Mouse (Mus musculus) olfactory bulb, adult 2 months (tissue): ENCODE results near the gene Tmc5. TPM values are rescaled to one million over a fixed set of nuclear protein-coding genes. Genes with fewer than 3 reads are reported as not detected.

Experiments used
- H3K27ac ChIP-seq: fragments of 200-500 bp; 2 replicates; pipeline ENCODE4 v1.5.1; 2012; ENCODE audit warnings: low read depth, low read length; ENCODE audit not compliant: insufficient read depth
- H3K4me1 ChIP-seq: fragments of 200-500 bp; 2 replicates; pipeline ENCODE4 v1.6.1; 2012; ENCODE audit warnings: low read length; ENCODE audit not compliant: control insufficient read depth, insufficient read depth
- H3K4me3 ChIP-seq: fragments of 200-500 bp; 2 replicates; pipeline ENCODE4 v1.5.1; 2012; ENCODE audit warnings: mild to moderate bottlenecking, low read depth, low read length, moderate library complexity; ENCODE audit not compliant: insufficient read depth
- CTCF ChIP-seq: fragments of 200-500 bp; IDR thresholded peaks from 2 replicates; pipeline ENCODE4 v1.5.1; 2012; ENCODE audit warnings: low read depth, mild to moderate bottlenecking, low read length, moderate library complexity; ENCODE audit not compliant: insufficient read depth
- POLR2A ChIP-seq: fragments of 200-500 bp; IDR thresholded peaks from 2 replicates; pipeline ENCODE4 v1.6.1; 2012; ENCODE audit warnings: mild to moderate bottlenecking, low read depth, low read length, moderate library complexity; ENCODE audit not compliant: insufficient read depth
- WGBS: fragments of 180-500 bp; shearing (Covaris S2); methylation state at CpG from one replicate; pipeline ENCODE4 v1.1.7; 2018; 5-methylcytosine and 5-hydroxymethylcytosine counted together
- polyA plus RNA-seq: library from polyadenylated mRNA; stranded (reverse); fragments of >200 nt; gene quantifications from 2 replicates; pipeline ENCODE4 v1.2.4, GENCODE M21; 2012; ENCODE audit warnings: low replicate concordance; ENCODE audit not compliant: missing spikeins, insufficient read depth, insufficient read length

The Tmc5 gene
- polyA plus RNA-seq, 1 experiment, result not detected

DNA sequence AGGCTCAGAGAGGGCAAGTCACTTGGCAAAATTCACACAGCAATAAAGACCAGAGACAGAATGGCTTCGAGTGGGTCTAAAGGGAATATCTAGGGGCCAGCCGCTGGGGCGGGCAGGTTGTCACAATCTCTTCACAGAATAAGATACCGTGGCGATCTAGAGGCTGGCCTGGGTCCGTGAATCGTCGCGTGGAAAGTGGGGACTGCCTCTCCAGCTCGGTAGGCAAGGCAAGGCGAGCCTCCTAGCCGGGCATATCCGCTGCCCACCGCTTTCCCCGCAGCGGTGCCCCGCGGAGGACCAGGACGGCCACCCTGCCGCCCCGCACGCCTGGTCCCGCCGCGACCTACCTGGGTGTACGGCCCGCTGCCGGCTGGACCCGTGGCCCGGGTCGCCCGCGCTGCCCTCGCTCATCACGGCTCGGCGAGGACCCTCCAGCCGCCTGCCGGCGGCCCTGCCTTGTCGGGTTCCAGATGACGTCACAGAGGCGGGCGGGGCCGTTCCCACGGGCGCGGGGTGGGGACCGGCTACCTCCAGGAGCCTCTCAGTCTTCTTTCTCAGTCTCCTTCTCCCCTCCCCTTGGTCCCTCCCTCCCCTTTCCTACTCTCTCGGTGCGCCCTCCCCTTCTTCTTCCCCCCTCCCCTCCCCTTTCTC, 12.7 kb upstream of the Tmc5 start, which contains the start of gene Tmc7:
Gene Tmc7 (minus strand): TSS at position 480 of the 651 bp plus-strand sequence.
- under 1% methylated on average over 50 of the region's 51 CpGs for WGBS

DNA sequence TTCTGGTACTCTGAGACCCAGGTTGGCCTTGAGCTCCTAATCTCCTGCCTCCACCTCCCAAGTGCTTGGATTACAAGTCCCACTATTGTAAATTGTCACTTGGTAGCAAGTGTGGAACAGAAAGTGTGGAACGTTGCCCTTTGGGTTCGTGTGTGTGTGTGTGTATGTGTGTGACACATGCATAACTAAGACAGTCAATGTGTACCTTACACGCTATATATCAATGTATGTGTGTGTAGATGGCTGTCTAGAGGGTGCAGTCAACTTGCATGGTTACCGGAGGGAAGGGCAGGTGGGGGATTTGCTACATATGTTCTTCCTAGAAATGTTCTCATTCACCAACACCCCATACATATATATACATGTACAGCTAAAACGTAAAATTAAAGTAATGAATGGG, 12.2 kb upstream of the Tmc5 start:
- TF ChIP-seq CTCF, result no peak
- TF ChIP-seq POLR2A, result no peak
- WGBS, result 57% methylated on average over 5 of the region's 5 CpGs
- Histone ChIP-seq H3K27ac (no peak overlapping the region), H3K4me1 (peaks cover 14% of the 10 kb centered on the region), H3K4me3 (peak overlapping the region; percentile 99)

More for the DNA sequence above, 12.7 kb upstream of the Tmc5 start, which contains the start of gene Tmc7:
- Histone ChIP-seq H3K4me1 (peaks cover 14% of the 10 kb centered on the region), H3K4me3 (peak within 1 kb of the TSS; percentile 99), H3K27ac (peak within 1 kb of the TSS; percentile 88)
- peak; percentile 25; the same call in 1 of the 2 replicates for TF ChIP-seq CTCF
- peak; percentile 47; the same call in 1 of the 2 replicates for TF ChIP-seq POLR2A

DNA sequence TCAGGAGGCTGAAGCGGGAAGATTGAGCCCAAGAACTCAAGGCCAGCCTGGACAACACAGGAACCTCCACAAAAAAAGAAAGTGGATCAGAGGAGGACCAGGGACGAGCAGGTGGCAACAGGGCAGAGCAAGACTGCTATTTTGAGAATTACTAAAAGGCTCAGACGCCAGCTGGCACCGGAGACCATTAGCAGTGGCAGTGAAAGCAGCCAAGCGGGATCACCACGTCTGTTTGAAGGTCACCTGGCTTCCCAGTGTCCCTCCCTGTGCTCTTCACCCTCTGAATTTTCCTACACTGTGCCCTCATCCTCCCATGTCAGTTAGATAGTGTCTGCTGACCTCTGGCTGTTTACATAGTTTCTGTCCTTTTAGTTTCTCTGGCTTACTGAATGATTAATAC, 11.2 kb upstream of the Tmc5 start:
- peaks cover 14% of the 10 kb centered on the region for H3K4me1 ChIP-seq
- H3K4me3 ChIP-seq, result no peak overlapping the region
- H3K27ac ChIP-seq, result no peak overlapping the region
- WGBS, result 38% methylated on average over 6 of the region's 6 CpGs
- TF ChIP-seq POLR2A (no peak), CTCF (no peak)

DNA sequence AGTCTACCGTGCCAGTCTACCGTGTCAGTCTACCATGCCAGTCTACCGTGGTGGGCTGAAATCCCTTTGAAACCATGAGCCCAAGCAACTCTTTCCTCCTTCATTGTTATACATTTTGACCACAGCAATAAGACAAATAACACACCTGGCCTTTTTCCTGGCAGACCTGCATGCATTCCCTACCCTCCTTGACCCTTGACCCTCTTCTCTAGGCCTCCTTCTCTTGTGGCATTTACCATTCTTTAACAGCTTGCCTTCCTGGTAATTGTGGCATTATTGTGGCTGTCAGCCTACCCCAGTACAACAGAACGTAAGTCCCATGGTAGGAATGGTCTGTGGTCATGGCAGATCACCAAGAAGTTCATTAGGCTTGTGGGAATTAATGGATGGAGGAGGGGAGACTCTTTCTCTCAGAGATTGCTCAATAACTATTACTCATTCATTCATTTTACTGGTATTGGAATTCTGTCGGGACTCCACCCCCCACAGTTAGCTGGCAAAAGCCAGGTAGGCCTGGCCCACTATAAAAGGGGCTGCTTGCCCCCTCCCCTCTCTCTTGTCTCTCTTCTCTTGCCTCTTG, 6.3 kb upstream of the Tmc5 start:
- peaks cover 21% of the 10 kb centered on the region for H3K4me1 ChIP-seq
- 81% methylated on average over 5 of the region's 5 CpGs for WGBS
- no peak overlapping the region for H3K27ac ChIP-seq
- H3K4me3 ChIP-seq, result no peak overlapping the region
- TF ChIP-seq CTCF (no peak), POLR2A (no peak)

DNA sequence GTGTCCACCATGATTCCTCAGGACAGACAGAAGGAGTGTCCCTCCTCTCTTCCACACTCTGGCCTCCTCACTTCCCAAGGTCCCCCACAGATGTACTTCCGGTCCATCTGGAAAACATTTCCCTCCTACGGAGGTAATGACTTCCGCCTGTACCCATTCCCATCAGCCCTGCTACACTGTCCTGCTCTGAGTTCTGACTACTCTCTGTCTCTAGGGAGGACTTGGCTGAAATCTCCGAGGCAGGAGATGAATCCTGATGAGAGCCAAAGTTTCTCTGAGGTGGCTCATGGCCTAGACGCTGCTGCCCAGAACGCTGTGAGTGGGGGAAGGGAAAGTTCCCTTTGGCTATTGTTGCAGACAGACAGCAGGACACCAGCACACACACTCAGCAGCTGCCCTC, 5.0 kb upstream of the Tmc5 start:
- H3K27ac ChIP-seq, result no peak overlapping the region; the same call in 1 of the 2 replicates
- H3K4me3 ChIP-seq, result no peak overlapping the region
- TF ChIP-seq POLR2A (no peak), CTCF (no peak)
- peaks cover 24% of the 10 kb centered on the region for H3K4me1 ChIP-seq
- 39% methylated on average over 6 of the region's 6 CpGs for WGBS

DNA sequence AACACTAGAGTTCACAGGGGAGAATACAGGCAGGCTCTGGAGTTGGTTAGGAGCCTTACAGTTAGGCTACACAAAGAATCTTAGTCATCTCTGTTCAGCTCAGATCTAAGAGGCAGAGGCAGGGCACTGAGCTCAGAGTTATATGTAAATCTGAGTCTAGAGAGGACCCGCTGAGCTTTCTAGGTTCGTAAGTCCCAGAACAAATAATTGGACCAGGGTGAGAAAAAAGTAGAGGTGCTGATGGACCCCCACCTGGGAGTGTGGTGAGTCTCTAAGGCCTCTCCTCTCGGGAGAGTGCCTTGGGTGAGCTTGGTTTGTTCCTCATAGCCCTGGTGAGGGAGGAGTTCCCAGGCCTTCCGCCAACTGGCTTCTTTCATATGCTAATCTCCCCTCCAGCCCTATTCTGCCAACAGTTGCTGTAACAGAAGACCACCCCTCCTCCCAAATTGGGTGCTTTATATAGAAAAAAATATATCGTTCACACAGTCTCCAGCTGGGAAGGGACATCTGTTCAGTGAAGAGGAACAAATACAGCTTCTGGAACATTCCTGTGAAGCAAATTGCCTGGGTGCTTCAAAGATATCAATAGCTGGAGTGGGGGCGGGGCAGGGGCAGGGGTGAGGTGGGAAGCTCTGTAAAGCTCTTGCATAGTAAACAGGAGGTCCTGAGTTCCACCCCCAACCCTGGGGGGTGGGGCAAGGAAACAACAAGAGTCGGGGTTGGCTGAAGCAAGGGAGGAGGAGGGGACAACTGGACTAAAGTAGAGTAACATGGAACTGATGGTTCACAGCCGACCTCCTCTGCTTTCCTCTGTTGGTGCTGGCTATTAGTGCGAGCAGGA, 3.3 kb upstream of the Tmc5 start:
- H3K4me3 ChIP-seq, result no peak overlapping the region
- no peak for TF ChIP-seq POLR2A
- TF ChIP-seq CTCF, result no peak
- peak overlapping the region; percentile 65 for H3K27ac ChIP-seq
- WGBS, result 10% methylated on average over 9 of the region's 9 CpGs
- peaks cover 26% of the 10 kb centered on the region for H3K4me1 ChIP-seq

DNA sequence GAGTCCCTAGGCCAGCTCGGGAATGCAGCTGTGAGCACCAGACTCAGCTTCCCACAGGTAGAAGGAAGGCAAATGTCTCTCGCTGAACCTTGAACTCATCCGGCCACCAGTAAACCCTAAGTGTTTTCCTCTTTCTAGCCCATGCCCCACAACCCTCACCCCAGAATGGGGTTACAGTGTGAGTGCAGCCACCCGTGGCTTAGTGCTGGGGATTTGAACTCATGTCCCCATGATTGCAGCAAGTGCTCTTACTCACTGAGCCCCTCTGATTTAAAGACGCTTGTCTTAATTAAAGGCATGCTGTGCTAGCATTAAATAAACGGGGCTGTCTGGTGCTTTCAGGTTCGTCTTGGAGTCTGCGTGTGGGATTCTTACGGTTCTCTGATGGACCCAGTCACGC, 2.5 kb upstream of the Tmc5 start:
- TF ChIP-seq CTCF, result no peak
- TF ChIP-seq POLR2A, result no peak
- Histone ChIP-seq H3K4me3 (no peak overlapping the region), H3K27ac (peak overlapping the region; percentile 54), H3K4me1 (peaks cover 26% of the 10 kb centered on the region)
- 27% methylated on average over 10 of the region's 10 CpGs for WGBS

DNA sequence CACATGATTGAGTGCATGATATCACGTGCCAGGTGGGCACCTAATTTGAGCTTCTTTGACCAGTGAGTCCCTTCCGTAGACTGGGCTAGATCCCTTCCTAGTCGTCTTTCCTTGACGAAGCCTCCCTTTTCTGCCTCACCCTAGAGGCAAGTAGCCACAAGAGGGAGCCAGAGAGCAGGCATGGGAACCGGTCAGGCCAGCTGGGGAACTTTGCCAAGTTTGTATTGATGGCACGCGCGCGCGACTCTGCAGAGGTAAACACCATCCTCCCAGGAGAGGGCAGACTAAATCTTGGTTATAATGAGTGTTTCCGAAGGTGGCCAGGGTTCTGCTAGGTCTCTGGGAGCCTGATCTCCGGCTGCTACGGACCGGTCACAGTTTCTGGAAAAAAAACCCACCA, 1.9 kb upstream of the Tmc5 start:
- TF ChIP-seq POLR2A (no peak), CTCF (peak; percentile 92)
- Histone ChIP-seq H3K4me3 (no peak overlapping the region), H3K4me1 (peaks cover 26% of the 10 kb centered on the region), H3K27ac (no peak overlapping the region)
- WGBS, result 2% methylated on average over 14 of the region's 14 CpGs

DNA sequence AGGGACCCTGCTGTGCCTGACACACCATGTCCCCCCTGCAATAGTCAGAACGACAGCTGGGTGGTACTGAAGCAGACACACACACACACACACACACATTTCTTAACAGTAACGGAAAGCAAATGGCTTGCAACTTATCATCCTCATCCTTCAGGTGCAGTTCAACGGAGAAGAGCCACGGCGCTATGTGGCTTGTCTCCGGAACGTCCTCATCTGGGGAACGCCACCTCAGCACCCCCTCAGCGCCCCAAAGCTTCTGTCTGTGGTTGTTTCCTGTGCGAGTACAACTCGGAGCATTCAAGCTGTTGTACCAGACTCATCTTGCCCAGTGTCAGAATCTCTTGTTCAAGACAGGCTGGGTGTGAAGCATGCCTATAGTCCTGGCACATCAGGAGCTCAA, 826 bp upstream of the Tmc5 start:
- Histone ChIP-seq H3K4me3 (no peak overlapping the region), H3K27ac (no peak overlapping the region), H3K4me1 (peaks cover 26% of the 10 kb centered on the region)
- TF ChIP-seq POLR2A (no peak), CTCF (no peak)
- WGBS, result 61% methylated on average over 11 of the region's 11 CpGs
